Mouse (Mus musculus) hindbrain, embryonic 16.5 days (tissue): Measurements from ENCODE around the gene Ret. TPM values are rescaled to one million over a fixed set of nuclear protein-coding genes. Genes with fewer than 3 reads are reported as not detected.
A peak's percentile ranks its signal among the peaks of the same experiment; 100 is the strongest.

ENCODE experiments used
- ATAC-seq: fragments of 200-750 bp; cut with Nextera tagmentation; 2 replicates; pipeline ENCODE4 v1.8.0; 2017; ENCODE audit warnings: moderate TSS enrichment, moderate library complexity
- H3K27ac ChIP-seq: fragments of 300-500 bp; sonication (generic); 2 replicates; pipeline ENCODE4 v1.5.1; 2014; ENCODE audit warnings: low read depth, mild to moderate bottlenecking, control low read depth, low read length, moderate library complexity
- H3K27me3 ChIP-seq: fragments of 300-500 bp; sonication (generic); replicated peaks from 2 replicates; pipeline ENCODE4 v1.6.1; 2014; ENCODE audit warnings: low read length; ENCODE audit not compliant: control insufficient read depth, insufficient read depth
- H3K36me3 ChIP-seq: fragments of 300-500 bp; sonication (generic); 2 replicates; pipeline ENCODE4 v1.6.1; 2014; ENCODE audit warnings: mild to moderate bottlenecking, low read length, moderate library complexity, mixed read lengths; ENCODE audit not compliant: control insufficient read depth, insufficient read depth
- H3K4me1 ChIP-seq: fragments of 300-500 bp; sonication (generic); 2 replicates; pipeline ENCODE4 v1.6.1; 2014; ENCODE audit warnings: low read depth, low read length; ENCODE audit not compliant: control insufficient read depth, insufficient read depth
- H3K4me2 ChIP-seq: fragments of 300-500 bp; sonication (generic); 2 replicates; pipeline ENCODE4 v1.6.1; 2014; ENCODE audit warnings: mild to moderate bottlenecking, low read length, control low read depth, moderate library complexity
- H3K4me3 ChIP-seq: fragments of 300-500 bp; sonication (generic); 2 replicates; pipeline ENCODE4 v1.5.1; 2014; ENCODE audit warnings: mild to moderate bottlenecking, low read length, control low read depth, moderate library complexity
- H3K9ac ChIP-seq: fragments of 300-500 bp; sonication (generic); 2 replicates; pipeline ENCODE4 v1.6.1; 2014; ENCODE audit warnings: low read depth, mild to moderate bottlenecking, control low read depth, low read length, moderate library complexity
- H3K9me3 ChIP-seq: fragments of 300-500 bp; sonication (generic); 2 replicates; pipeline ENCODE4 v1.6.1; 2014; ENCODE audit warnings: mild to moderate bottlenecking, low read length, moderate library complexity; ENCODE audit not compliant: control insufficient read depth
- WGBS: fragments of 180-500 bp; shearing (Covaris S2); extraction: QIAGEN DNeasy Blood & Tissue Kit; methylation state at CpG from one replicate; pipeline ENCODE4 v1.1.7; 2014; 5-methylcytosine and 5-hydroxymethylcytosine counted together
- polyA plus RNA-seq: library from polyadenylated mRNA; unstranded; fragments of >200 nt; fragmentation: Nextera tagmentation; extraction: Ambion mirVana; gene quantifications from 2 replicates; pipeline ENCODE4 v1.2.1, GENCODE M21; 2015

The Ret gene
- polyA plus RNA-seq, 1 experiment from 2014 or later, result 17.6 TPM

DNA sequence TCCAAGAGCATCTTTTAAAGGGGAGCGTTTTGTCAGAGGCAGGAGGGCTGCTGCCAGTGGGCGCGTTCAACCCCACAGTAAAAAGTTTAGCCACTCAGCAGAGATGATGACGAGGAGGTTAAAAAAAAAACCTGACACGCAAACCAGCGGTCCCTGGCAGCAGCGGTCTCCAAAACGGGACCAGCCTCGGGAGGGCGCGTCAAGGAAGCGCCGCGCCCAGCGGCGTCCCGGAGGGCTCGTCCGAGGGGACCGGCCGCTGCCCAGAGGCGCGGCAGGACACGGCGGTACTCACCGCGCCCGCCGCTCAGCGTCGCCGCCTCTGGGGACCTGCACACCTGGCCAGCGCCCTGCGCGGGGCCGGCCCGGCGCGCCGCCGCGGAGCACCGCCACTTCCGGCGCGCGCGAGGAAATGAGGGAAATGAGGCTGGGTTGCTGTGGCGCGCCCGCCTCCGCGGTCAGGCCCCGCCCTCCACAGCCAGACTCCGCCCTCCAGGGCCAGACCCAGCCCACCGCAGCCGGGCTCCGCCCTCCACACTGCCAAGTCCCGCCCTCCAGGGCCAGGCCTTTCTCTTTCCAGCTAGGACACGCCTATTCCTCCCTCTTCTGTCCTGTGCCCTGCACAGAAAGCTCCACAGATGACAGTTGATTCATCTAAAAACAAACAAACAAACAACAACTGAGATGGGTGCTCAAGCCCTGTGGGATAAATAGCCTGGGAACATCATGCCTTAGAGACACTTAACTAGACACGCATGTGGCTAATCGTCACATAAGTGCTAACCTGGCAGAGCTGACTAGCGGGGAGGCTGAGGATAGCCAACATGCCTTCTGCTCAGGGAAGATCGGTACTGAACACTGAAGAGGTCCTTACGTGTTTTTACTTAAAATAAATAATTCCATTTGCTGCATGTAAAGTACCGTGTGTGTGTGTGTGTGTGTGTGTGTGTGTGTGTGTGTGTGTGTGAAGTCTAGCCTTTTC, 58.5 kb downstream of the Ret start, which contains the start of gene Csgalnact2:
Gene Csgalnact2 (minus strand): TSS at position 410 of the 979 bp plus-strand sequence.
- WGBS, result 6% methylated on average over 54 of the region's 66 CpGs

DNA sequence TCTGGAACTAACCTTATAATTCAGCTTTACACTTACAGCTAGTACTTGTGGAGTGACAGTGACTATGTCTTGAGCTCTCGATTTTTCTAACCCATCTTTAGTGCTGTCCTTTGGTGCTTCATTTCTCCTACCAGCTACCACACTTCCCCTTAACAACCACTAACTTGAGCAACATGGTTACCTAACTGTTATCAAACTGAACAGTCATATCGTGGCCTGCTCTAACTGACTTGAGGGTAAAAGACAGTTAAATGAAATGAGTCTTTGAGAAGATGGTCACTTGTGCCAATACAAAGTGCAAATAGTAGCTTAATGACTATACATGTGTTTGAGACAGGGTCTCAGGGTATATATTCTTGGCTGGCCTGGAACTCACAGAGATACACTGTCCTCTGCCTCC, 60.4 kb downstream of the Ret start:
- no peaks in the 10 kb centered on the region for H3K27me3 ChIP-seq
- no peak for ATAC-seq
- no peak overlapping the region for H3K9ac ChIP-seq
- 0 out of 2 replicates have a peak, but pooled peaks cover 3% of the 10 kb centered on the region for H3K4me1 ChIP-seq
- no peak overlapping the region for H3K4me2 ChIP-seq
- 87% methylated on average over 2 of the region's 2 CpGs for WGBS
- no peaks in the 10 kb centered on the region for H3K9me3 ChIP-seq
- no peaks in the 10 kb centered on the region for H3K36me3 ChIP-seq
- no peak overlapping the region for H3K27ac ChIP-seq
- H3K4me3 ChIP-seq, result no peak overlapping the region

More for the DNA sequence above, 58.5 kb downstream of the Ret start, which contains the start of gene Csgalnact2:
- peak within 1 kb of the TSS; percentile 85 for H3K4me2 ChIP-seq
- H3K4me1 ChIP-seq, result 0 out of 2 replicates have a peak, but pooled peaks cover 3% of the 10 kb centered on the region
- H3K9ac ChIP-seq, result peak within 1 kb of the TSS; percentile 90
- H3K27ac ChIP-seq, result peak within 1 kb of the TSS; percentile 85
- peak; percentile 99 for ATAC-seq
- H3K4me3 ChIP-seq, result peak within 1 kb of the TSS; percentile 86
- no peaks in the 10 kb centered on the region for H3K27me3 ChIP-seq
- H3K36me3 ChIP-seq, result no peaks in the 10 kb centered on the region
- no peaks in the 10 kb centered on the region for H3K9me3 ChIP-seq

DNA sequence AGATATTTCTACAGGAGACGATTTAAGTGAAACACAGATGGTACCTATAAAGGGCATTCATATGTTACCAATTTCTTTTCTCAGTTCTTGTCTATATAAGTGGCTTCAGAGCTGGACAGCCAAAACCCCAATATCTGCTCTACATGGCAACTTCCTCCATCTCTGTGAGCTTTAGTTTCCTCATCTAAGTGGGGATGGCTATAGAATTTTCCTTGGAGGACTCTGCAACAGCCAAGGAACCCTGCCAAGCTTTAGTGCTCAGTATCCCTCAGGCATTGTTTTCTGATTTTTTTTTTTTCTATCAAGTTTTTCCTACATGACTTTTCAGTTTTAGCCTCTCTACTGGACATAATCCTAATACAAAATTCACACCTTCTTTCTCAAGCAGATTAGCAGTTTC, 63.1 kb downstream of the Ret start:
- H3K27me3 ChIP-seq, result no peaks in the 10 kb centered on the region
- whole genome bisulfite sequencing, result 83% methylated on average over 1 of the region's 1 CpGs

DNA sequence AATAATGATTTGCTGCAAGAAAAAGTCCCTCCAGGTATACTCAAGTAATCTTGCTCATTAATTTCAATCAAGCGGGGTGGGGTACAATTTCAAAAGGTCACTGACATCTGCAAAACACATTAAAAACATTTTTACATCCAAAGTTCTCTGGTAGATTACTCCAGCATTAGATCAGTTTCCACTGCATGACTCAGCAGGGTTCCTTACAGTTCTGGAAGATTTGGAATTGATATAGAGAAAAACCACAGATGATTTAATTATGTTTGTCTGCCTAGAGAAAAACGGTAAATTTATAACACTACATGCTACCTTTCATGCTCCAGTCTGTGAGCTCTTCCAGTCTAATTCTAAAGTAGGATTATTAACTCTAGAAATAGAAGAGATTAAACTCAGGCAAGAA, 67.5 kb downstream of the Ret start:
- H3K36me3 ChIP-seq, result no peaks in the 10 kb centered on the region
- 79% methylated on average over 2 of the region's 2 CpGs for WGBS
- no peak overlapping the region for H3K9ac ChIP-seq
- no peaks in the 10 kb centered on the region for H3K27me3 ChIP-seq
- H3K4me1 ChIP-seq, result no peaks in the 10 kb centered on the region
- H3K27ac ChIP-seq, result no peak overlapping the region
- H3K4me3 ChIP-seq, result no peak overlapping the region
- H3K4me2 ChIP-seq, result no peak overlapping the region
- ATAC-seq, result no peak
- H3K9me3 ChIP-seq, result no peaks in the 10 kb centered on the region

More for the DNA sequence above, 63.1 kb downstream of the Ret start:
- no peak overlapping the region for H3K4me2 ChIP-seq
- no peak overlapping the region for H3K4me3 ChIP-seq
- H3K9ac ChIP-seq, result no peak overlapping the region
- no peak overlapping the region for H3K27ac ChIP-seq
- no peak for ATAC-seq
- 0 out of 2 replicates have a peak, but pooled peaks cover 3% of the 10 kb centered on the region for H3K4me1 ChIP-seq
- H3K36me3 ChIP-seq, result no peaks in the 10 kb centered on the region
- no peaks in the 10 kb centered on the region for H3K9me3 ChIP-seq

DNA sequence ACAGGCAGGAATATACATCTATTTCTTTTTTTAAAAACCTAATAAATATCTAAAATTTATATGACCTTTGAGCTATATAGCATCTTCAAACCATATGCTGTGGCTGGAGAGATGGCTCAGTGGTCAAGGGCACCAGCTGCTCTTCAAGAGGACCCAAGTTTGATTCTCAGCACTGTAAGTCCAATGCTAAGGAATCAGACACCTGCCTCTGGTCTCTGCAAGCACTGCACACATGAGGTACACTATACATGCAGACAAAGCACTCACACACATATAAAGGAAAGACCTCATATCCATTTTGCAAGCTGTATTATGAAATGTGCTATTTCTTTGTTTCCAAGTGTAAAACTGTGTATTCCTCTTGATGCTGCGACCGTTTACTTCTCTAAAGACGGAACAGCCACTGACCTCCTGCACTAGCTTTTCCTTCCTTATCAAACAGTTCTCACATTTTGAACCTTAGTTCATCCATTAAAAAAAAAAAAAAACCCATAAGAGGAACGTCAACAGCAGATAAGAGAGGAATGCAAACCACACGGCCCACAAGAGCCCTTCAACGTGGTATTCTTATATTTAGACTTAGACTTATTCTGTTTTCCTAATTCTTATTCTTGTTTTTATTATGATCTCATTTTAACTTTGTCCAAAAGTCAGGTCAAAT, 69.6 kb downstream of the Ret start:
- H3K4me2 ChIP-seq, result no peak overlapping the region
- WGBS, result 88% methylated on average over 6 of the region's 6 CpGs
- no peak for ATAC-seq
- no peak overlapping the region for H3K4me3 ChIP-seq
- no peaks in the 10 kb centered on the region for H3K9me3 ChIP-seq
- no peaks in the 10 kb centered on the region for H3K27me3 ChIP-seq
- H3K36me3 ChIP-seq, result peaks cover 3% of the 10 kb centered on the region; the same call in 1 of the 2 replicates
- no peak overlapping the region for H3K9ac ChIP-seq
- no peak overlapping the region for H3K27ac ChIP-seq
- H3K4me1 ChIP-seq, result no peaks in the 10 kb centered on the region

DNA sequence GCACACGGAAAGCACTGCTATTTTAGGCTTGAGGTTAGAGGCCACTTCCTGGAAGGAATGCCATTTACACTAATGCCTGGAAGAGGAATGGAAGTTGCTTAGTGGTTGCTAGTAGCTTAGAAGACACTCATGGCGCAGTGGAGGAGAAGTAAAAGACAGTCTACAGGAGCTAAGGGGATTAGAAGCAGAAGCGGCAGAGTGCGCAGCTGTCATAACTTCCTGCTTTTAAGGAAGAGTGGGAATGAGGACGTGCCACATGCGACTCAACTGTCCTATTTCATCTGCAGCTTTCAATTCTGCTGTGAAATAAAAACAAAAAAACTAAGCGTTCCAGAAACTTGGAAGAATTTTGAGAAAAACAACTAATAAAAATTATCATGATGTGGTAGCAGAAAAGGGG, 70.3 kb downstream of the Ret start:
- Histone ChIP-seq H3K36me3 (peaks cover 3% of the 10 kb centered on the region; the same call in 1 of the 2 replicates), H3K4me3 (no peak overlapping the region), H3K27me3 (no peaks in the 10 kb centered on the region), H3K27ac (no peak overlapping the region), H3K4me1 (no peaks in the 10 kb centered on the region), H3K9me3 (no peaks in the 10 kb centered on the region), H3K4me2 (no peak overlapping the region), H3K9ac (no peak overlapping the region)
- 82% methylated on average over 7 of the region's 7 CpGs for WGBS
- no peak for ATAC-seq

DNA sequence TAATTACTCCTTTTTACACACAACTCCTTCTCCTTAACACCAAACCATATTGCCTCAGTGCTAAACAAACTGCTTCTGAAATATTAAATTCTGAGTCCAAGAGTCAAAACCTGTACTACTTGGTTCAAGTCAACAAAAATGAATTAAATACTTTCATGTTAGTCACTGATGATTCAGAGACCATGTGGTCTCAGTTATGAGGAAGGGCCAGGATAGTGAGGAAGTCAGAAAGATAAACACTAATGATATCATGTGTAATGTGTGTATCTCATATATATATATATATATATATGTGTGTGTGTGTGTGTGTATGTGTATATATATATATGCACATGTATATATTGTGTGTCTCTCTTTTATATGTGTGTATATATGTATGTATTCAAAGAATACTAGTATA, 70.9 kb downstream of the Ret start:
- no peaks in the 10 kb centered on the region for H3K9me3 ChIP-seq
- ATAC-seq, result no peak
- H3K27me3 ChIP-seq, result no peaks in the 10 kb centered on the region
- H3K27ac ChIP-seq, result no peak overlapping the region
- no peaks in the 10 kb centered on the region for H3K4me1 ChIP-seq
- H3K36me3 ChIP-seq, result peaks cover 4% of the 10 kb centered on the region
- H3K4me3 ChIP-seq, result no peak overlapping the region
- H3K4me2 ChIP-seq, result no peak overlapping the region
- H3K9ac ChIP-seq, result no peak overlapping the region

DNA sequence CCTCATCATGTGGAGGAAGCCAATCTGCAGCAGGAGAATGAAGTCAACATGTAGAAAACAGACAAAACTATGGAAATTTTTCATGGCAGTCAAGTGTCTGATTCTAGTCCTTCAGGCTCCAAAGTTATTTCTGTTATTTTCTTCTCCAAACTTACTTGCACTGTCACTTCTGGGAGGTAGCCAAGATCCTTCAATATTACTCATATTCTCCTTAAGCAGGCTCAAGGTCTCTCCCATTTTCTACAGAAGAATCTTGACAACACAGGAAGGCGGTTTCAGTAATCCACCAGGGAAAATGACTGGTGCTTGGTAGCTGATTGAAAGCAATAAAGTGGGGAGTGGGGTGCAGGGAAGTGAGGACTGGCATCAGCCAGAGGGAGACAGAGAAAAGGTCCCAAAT, 74.8 kb downstream of the Ret start:
- H3K36me3 ChIP-seq, result peaks cover 6% of the 10 kb centered on the region
- no peak for ATAC-seq
- WGBS, result 90% methylated on average over 1 of the region's 1 CpGs
- H3K4me2 ChIP-seq, result no peak overlapping the region
- H3K27ac ChIP-seq, result no peak overlapping the region
- no peaks in the 10 kb centered on the region for H3K9me3 ChIP-seq
- H3K9ac ChIP-seq, result no peak overlapping the region
- no peaks in the 10 kb centered on the region for H3K4me1 ChIP-seq
- H3K4me3 ChIP-seq, result no peak overlapping the region
- no peaks in the 10 kb centered on the region for H3K27me3 ChIP-seq

DNA sequence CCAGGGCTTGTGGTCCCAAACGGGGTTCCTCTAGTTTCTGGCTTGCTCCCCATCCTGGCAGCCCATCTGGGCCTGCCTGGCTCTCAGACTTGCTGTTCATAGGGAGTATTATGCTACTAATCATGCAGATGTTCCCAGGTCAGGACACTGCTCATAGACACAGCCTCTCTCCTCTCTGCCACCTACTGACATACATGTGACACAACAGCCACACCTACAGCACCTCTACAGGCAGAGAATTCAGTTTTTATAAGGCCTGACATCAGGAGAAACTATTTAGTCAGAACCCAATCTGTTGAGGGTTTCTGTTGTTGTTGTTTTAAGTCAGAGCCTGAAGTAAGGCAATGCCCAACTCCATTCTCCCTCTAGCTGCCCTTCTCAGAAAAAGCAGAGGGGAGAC, 85.7 kb downstream of the Ret start:
- Histone ChIP-seq H3K9me3 (no peaks in the 10 kb centered on the region), H3K4me1 (no peaks in the 10 kb centered on the region), H3K27ac (no peak overlapping the region), H3K4me3 (no peak overlapping the region), H3K36me3 (peaks cover 9% of the 10 kb centered on the region; the same call in 1 of the 2 replicates), H3K27me3 (no peaks in the 10 kb centered on the region), H3K4me2 (no peak overlapping the region), H3K9ac (no peak overlapping the region)
- 65% methylated on average over 1 of the region's 1 CpGs for WGBS
- ATAC-seq, result no peak
